Mouse (Mus musculus): ENCODE measurements around the gene Ube2u.

GRCm38 (mm10) chr4:100539483-100539882 lies 60.8 kb downstream of the Ube2u start:
- TF ChIP-seq CHD2 (IDR thresholded peaks at IDR 0.05; ENCODE audit: low read depth, low read length) (no peak), ZC3H11A (IDR thresholded peaks at IDR 0.05; ENCODE audit: borderline replicate concordance, low read depth, low read length) (no peak), ZNF384 (IDR thresholded peaks at IDR 0.05; ENCODE audit: low read depth, low read length) (no peak), HCFC1 (IDR thresholded peaks at IDR 0.05; ENCODE audit: borderline replicate concordance, insufficient read depth, low read length) (no peak)
